Mouse (Mus musculus) CD4-positive, CD25-positive, alpha-beta regulatory T cell, adult 4 months (primary cell): ENCODE data around the gene Ddah2. TPM values are rescaled to one million over a fixed set of nuclear protein-coding genes. Genes with fewer than 3 reads are reported as not detected.
"Not testable (repeated sequence)": the region's sequence is repeated elsewhere in the genome, so short reads cannot be mapped to it uniquely, and the experiment has no call there.

ENCODE experiments used
- ATAC-seq: one replicate; pipeline ENCODE4 v1.8.0; 2017
- polyA plus RNA-seq, 2 experiments: library from polyadenylated mRNA; unstranded; fragments of 100-300 nt; shearing (Covaris generic); gene quantifications; one replicate each; pipeline ENCODE4 v1.2.1; 2017

Ddah2 gene
- polyA plus RNA-seq, 2 experiments from 2014 or later = 1.1 to 6.3 TPM

DNA sequence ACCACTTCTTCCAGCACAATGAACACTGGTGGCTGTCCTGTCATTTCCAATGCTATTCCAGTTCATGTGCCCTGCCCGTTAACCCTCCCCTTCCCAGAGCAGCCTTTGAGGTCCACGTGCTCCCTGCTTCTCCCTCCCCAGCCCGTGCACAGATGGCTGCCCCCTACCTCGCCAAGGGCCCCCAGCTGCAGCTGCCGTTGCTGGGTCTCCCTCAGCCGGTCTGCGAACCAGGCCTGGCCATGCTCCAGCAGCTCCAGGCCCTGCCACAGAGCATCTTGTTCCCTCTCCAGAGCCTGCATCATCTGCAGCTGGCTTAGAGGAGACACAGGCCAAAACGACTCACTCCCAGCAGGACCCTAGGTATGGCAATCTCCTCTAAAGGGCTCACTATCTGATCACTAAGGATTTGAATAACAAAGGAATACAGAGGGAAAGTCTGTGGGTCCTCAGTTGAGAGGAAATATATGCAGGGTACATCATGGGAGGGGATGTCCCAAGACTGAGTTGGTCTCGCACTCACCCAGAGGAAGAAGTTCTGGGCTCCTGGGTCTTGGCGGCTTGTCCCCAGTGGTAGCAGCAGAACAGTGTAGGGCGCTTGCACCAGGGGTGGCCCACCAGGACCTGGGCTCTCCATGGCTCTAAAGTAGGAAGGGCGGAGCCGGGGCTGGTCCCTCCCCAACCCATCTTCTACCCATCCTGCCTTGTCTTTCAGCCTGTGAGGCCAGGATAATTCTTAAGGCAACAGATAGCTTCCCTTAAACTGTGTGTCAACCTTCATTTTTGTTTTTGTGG is 31.4 kb upstream of the Ddah2 start, which contains the start of gene Sapcd1:
Gene Sapcd1, minus strand, starts transcription at position 740 of the 792 bp plus-strand sequence.
- ATAC-seq = peak; percentile 58

DNA sequence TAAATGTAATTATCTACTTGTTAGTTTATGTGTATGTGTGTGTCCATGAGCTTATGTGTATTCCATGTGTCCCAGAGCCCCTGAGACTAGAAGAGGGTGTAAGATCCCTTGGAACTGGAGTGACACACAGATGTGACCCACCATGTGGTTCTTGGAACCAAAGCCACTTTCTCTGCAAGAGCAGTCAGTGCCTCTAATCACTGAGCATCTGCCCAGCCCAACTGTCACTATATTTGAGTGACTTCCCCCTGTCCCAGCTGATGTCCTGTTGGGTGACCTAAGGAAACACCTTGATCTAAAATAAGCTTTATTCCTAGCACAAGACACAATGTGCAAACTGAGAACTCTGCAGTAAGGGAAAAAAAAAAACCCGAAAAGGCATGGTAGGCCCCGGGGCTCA is 30.5 kb upstream of the Ddah2 start:
- ATAC-seq = no peak

DNA sequence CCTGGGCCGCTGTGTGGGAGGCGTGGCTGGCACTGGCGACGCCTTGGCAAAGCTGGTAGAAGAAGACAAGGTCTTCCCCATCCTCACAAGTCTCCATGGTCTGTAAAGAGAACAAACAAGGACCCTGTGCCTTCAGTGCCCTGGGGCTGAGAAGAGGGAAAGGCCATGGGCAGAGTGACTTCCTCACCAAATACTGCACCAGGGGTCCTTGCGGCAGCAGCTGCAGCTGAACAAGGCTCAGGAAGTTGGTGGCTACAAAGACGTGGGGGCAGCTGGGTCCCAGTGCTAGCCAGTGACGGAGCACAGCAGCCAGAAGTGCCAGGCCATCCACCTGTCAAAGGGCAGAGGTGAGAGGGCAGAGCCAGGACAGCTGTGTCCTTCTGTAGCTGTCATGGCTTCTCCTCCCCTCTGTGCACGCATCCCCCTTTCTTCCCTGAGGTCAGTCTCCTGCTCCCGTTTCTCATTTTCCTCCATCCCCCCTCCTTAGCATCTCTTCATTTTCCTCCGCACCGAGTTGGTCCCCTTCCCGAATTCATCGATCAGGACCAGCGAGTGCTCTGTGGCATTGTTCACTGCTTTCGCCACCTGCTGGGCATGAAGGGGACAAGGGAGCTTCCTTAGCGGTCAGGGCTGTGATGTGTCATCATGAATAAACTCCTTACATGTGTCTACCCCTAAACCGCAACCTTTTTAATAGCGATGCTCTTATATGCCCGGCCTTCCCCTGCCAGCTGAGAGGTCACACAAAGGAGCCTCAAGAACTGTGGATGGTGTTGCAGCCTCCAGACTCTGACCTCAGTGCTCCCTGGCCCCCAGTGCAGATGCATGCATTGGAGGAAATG is 28.9 kb upstream of the Ddah2 start:
- ATAC-seq = no peak

DNA sequence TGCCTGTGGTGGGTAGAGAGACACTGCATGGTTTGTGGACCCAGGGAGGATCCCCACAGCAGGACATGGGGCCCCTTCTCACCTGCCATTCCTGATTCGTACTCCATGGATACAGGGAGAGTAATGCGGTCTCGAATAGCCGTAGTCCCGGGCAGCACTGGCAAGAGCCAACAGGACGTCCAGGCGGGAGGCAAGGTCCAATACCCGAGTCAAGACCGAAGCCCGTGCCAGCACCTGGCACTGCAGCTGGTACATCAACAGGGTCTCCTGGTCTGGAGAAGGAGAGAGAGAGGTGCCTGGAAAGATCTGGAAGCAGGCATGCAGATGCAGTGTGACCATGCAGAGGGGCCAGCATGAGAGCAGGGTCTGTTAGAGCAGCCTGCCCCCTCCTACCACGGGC is 27.6 kb upstream of the Ddah2 start:
- ATAC-seq = no peak

DNA sequence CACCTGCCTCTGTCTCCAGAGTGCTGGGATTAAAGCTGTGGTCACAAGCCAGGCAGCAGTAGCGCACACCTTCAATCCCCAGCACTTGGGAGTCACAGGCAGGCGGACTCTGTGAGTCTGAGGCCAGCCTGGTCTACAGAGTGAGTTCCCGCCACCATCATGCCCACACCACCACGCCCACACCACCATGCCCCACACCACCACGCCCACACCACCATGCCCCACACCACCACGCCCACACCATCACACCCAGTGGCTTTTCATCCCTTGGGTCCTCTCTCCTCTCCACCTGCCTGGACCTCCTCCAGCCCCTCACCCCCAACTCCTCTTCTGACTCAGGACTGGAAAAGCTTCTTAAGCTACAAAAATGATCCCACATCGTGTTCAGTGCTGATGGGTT is 27.0 kb upstream of the Ddah2 start:
- no peak for ATAC-seq

DNA sequence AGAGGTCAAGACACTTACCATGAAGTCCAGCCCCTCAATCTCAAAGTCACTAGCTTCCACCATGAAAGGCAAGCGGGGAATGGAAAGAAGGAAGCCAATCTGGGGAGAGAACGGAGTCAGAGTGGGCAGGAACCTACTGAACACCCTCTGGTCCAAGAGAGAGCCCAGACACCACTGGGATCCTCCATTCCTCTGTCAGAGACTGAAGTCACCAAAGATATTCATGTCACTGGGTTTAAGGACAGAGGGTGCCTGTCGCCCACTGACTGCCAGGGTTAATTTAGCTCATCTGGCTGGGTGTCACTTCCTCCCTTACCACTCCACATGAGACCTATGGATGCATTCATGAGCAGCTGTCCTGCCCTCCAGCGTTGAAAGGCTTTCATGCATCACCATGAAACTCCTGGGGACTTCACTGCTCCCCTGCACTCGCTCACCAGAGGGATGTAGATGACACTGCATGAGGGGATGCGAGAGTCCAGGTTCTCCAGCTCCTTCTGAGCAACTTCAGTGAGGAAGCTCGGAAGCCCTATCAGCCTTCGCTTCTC is 26.4 kb upstream of the Ddah2 start:
- no peak for ATAC-seq

DNA sequence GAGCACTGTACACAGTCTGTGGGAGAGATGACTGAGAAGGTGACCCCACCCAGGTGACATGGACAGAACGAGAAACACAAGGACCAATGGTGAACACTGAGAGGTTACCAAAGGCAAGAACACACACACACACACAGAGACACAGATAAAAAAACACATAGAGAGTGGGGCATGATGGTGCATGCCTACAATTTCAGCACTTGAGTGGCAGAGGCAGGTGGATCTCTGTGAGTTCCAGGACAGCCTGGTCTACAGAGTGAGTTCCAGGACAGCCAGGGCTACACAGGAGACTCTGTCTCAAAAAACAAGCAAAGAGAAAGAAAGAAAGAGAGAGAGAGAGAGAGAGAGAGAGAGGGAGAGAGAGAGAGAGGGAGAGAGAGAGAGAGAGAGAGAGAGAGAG is 25.1 kb upstream of the Ddah2 start:
- ATAC-seq = not testable (repeated sequence)

DNA sequence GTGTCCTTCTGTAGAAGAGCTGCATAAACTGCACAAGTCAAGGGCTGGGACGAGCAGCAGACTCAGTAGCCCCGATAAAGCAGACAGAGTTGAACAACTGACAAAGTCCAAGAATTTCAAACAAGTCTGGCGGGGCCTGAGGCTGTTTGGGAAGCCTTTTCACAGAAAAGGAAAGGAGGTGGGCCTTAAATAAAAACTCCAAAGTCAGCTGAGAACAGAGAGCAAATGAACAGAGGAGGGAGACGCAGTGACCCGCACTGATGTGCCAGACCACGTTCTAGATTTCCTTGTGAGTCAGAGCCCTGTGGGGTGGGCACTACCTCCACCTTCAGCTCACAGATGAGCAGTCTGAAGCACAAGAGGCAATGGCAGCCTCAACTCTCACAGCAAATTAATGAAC is 23.9 kb upstream of the Ddah2 start:
- ATAC-seq = no peak

DNA sequence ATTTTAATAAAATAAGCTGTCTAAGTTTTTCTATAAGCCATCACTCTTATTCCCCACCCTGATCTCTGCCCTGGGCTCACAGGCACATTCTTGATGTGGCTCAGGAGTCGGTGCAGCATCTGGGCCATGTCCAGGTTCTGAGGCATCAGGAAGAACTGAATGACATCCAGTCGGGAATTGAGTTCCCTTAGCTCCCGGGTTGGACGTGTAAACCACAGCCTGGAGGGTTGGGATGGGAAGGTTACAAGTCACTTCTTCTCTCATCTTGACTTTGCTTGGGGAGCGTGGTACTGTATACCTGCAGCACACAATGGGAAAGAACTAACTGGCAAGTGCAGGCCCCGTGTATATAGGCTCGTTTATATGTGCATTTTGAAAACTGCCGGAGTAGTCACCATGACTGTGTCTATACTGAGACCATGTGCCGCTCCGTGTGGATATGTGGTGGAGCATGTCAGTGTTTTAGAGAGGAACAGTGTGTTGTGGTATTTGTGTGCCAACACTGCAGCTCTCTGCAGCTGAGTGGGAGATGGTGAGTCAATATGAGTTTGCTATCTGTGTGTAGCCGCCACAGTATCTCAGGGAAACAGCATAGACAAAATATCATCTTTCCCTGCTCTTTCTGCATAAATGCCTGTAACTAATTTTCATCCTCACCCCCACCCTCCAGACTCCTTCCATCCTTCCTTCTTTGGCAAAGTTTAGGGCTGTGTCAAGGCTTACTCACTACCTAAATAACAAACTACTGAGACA is 19.5 kb upstream of the Ddah2 start:
- ATAC-seq = no peak

DNA sequence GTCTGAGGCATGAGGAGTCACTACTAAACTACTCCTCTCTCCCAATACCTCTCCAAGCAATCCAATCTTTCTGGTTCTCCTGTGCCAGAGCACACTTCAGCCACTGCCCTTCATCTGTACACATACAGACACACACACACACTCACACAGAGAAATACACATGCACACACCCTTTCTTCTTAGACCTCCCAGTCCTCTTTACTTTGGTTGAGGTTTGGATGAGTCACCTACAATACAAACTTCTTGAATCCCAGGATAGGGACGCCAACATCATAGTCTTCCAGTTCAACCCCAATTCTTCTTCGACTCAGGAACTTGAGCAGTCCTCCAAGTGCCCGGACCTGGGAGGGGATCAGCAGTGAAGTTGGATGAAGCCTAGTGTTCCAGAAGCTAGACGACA is 15.0 kb upstream of the Ddah2 start:
- no peak for ATAC-seq

DNA sequence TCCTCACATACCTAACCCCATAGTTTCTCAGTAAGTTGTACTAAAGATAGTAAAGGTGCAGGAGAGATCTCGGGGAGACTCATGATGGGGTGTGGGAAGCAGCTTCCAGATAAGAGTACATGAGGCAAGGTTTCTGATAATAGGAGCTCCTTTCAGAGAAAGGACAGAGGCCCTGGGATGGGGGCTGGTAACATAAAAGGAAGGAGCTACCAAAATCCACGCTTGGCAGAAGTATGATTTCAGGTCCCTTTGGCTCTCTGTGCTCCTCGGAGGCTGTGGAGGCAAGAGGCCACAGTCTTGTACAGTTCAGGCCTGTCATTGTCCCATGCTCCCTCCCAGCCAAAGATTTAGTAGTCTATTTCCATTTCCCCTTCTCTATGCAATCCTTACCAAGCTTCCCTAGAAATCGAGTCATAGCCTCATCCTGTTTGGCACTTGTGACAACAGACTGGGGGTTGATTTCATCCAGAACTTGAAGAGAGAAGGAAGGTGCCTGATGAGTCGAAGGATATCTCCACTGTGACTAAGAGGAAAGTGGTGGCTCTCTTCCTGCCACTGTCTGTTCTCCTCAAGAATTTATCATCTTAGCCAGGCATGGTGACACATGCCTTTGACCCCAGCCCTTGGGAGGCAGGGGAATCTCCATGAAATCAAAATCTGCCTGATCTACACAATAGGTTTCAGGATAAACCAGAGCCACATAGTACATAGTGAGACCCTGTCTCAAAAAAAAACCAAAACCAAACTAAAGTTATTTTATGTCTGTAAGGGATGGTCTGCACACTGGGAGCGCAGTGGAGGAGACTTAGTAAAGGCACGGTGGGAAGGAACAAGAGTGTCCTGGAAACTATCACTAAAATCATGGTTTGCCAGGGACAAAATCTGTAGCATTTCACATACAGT is 13.7 kb upstream of the Ddah2 start:
- no peak for ATAC-seq

DNA sequence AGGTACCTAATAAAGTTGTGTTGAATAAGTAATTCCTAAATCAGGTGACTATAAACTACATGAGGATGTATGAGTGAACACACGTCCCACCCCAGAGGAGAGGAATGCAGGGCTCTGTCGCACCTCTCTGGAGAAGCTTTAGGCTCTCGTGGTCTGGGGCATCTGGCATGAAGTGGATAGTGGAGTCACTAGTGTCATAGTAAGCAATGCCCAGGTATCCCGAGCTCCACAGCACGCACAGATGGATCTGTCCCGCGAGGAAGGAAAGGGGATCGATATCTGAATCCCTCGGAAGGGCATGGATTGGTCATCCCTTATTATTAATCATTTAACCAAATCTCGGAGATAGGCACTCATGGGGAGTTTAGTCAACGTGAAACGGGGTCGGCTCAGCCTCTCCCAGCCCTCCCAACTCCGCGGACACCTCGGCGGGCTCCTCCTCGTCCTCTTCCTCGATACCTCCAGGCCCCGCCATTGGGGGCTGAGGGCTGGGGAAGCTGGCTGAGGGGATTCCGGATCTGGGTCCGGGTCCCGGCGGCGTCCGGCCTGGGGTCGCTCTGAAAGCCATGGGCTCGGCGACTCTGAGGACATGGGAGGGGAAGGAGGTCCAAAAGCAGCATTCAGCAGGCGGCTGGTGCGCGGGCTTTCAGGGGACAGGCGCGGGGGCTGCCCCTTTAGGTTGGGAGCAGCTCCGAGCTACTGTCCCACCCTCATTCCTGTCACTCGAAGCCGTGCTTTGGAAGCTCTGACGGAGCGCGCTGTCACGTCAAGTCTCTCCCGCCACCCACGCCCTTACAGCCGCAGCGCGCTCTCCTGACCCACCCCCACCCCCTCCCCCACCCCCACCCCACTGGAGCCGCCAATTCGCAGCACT is 12.8 kb upstream of the Ddah2 start:
- no peak for ATAC-seq

DNA sequence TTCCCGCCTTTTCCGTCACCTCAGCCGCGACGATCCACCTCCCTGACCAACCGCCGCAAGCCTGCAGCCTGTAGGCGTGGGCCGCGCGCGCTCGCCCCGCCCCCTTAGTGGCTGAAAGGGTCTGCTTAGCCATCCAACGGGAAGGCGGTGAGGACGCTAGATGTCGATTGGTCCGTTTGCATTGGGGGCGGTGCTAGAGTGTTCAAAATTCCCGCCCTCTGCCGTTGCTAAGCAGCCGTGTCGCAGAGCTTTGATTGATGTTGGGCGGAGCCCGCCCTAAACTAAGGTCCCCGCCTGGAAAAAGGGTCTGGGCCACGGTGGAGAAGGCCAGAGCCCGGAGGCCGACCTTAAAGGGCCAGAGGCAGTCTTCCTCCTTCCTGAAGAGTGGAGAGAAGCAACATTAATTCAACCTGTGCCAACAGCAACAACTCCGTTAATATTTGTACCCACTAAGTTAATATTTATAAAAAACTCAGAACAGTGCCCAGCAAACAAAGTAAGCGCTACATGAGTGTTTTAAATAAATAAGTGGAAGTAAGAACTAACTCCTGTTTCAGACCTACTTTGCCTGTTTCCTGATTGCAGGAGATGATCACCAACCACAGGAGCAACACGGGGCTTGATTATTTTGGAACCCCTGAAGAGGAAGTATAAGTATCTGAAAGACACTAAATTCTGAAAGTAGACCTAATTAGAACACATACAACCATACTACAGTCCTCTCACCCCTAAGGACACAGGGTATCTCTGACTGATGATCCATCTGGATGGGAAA is 12.0 kb upstream of the Ddah2 start, which contains the start of gene Msh5:
Gene Msh5, minus strand, starts transcription at position 65 of the 775 bp plus-strand sequence.
- peak; percentile 87 for ATAC-seq

DNA sequence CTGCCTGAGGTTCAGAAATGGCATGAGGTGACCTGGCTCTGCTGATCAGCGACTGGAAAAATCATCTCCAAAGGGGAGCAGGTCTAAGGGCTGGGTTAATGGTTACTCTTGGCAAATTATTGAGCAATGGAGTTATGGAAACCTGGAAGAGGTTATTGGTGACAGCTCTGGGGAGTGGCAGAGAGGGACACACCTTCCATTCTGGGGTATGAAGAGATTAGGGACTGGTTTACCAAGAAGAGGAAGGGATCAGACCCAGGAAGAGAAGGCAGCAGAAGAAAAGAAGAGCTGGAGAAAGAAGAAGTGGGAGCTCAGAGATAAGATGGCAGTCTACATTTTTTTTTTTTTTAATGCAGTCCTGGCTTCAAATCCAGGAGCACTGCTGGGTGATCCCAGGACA is 11.1 kb upstream of the Ddah2 start:
- no peak for ATAC-seq

DNA sequence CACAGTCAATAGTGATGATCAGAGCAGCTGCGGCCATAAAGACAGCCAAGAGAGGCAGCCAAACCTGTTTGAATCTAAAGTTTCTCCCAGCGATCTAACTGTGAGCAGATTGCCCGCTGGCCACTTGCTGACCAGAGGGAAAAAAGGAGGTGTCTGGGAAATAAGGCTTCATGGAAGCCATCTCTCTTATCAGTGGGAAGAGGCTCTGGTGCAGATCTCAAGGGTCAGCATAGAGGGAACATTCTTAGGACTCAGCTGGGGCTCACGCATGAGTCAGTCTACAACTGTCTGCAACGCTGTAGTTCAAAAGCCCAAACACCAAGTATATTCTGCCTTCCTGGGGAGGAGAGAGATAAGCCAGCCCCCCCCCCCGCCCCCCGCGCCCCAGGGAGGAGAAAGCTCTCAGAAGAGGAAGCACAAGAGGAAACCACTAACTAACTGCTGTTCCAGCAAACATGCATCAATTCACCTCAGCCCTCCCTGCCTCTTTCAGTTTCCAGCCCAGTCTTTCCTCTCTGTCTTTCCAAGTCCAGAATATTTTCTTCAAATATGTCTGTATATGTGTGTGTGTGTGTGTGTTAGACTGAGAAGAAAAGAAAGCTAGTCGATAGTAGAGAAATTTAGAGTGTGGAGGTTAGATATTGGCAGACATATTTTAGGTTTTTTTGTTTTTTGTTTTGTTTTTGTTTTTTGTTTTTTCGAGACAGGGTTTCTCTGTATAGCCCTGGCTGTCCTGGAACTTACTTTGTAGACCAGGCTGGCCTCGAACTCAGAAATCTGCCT is 10.5 kb upstream of the Ddah2 start:
- ATAC-seq = peak; percentile 11

DNA sequence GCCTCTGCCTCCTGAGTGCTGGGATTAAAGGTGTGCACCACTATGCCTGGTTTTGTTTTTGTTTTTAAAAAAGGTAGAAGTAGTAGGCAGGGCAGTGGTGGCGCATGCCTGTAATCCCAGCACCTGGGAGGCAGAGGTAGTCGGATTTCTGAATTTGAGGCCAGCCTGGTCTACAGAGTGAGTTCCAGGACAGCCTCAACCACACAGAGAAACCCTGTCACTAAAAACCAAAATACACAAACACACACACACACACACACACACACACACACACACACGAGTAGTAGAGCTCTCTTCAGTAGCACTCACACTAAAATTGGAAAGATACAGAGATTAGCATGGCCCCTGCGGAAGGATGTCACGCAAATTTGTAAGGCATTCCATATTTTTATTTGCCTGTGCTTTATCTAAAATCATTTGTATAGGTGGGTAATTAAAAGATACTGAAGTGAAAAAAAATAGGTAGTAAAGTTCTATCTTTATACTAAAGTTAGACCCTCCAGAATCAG is 9.8 kb upstream of the Ddah2 start:
- no peak for ATAC-seq

DNA sequence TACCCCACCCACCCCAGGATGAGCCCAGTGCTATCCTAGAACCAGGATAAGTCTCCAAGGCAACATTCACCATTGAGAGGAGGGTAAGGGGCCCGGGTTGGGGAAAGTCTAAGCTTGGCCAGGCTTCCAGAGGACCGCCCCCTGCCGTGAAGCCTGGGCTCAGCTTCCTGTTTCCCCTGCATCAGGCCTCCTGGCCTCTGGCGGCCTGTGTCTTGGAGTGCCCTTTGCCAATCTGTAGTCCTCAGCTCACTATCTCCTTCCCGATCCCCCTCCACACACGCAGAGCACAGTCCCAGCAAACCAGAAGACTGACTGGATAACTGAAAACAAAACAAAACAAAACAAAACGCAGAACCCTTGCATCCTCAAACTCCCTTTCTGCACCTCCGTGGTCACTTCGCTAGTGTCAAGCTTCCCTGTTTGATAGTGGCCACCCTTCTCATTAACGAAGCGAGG is 9.2 kb upstream of the Ddah2 start, which contains the start of gene Clic1:
Gene Clic1, plus strand, starts transcription at position 406 of the 456 bp plus-strand sequence.
- no peak for ATAC-seq

DNA sequence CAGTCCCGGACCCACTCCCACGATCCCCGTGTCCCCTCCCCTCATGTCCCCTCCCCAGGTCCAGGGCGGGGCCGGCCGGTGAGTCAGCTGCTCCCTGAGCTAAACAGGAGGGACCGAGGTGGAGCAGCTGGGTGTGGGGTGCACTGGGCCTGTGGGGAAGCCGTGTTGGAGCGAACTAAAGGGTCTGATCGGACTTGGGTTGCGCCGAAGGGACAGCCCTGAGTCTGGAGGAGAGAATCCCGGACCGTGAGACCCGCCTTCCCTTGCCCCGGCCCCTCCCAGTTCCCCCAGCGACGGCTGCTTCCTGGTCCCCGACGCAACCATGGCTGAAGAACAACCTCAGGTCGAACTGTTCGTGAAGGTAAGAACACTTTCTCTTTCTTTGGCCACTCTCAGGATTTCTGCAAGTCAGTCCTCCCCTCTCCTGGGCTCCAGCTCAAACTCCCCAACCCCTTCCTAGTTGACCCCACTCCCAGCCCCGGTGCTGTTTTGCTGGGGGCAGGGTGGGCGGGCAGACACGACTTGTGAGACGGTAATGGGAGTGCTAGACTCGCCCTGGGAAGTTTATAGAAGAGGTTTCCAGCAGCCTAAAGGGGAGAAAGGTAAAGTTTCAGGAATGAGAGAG is 8.6 kb upstream of the Ddah2 start:
- ATAC-seq = no peak
